Mouse (Mus musculus) ovary, postnatal 10 days (tissue): ENCODE results near the gene Siah1a.

ENCODE experiments used
- DNase-seq: peaks from one replicate; pipeline ENCODE4 v3.0.0; 2022; ENCODE audit warnings: low spot score

Siah1a gene

GRCm38 (mm10) chr8:86702453-86702852 lies 43.3 kb downstream of the Siah1a start:
- DNase-seq: no peak

GRCm38 (mm10) chr8:86699471-86699870 lies 46.3 kb downstream of the Siah1a start:
- no peak for DNase-seq

GRCm38 (mm10) chr8:86698811-86699421 lies 46.8 kb downstream of the Siah1a start:
- no peak for DNase-seq

- DNase-seq: no peak
These were observed 50.0 kb downstream of the Siah1a start for GRCm38 (mm10) chr8:86695703-86696102.

GRCm38 (mm10) chr8:86694011-86694410 lies 51.7 kb downstream of the Siah1a start:
- DNase-seq: no peak

- no peak for DNase-seq
These were observed 53.6 kb downstream of the Siah1a start for GRCm38 (mm10) chr8:86692107-86692506.

GRCm38 (mm10) chr8:86686629-86687028 lies 59.1 kb downstream of the Siah1a start:
- no peak for DNase-seq
